Mouse (Mus musculus): ENCODE data around the gene Fxn.

The Fxn gene

DNA sequence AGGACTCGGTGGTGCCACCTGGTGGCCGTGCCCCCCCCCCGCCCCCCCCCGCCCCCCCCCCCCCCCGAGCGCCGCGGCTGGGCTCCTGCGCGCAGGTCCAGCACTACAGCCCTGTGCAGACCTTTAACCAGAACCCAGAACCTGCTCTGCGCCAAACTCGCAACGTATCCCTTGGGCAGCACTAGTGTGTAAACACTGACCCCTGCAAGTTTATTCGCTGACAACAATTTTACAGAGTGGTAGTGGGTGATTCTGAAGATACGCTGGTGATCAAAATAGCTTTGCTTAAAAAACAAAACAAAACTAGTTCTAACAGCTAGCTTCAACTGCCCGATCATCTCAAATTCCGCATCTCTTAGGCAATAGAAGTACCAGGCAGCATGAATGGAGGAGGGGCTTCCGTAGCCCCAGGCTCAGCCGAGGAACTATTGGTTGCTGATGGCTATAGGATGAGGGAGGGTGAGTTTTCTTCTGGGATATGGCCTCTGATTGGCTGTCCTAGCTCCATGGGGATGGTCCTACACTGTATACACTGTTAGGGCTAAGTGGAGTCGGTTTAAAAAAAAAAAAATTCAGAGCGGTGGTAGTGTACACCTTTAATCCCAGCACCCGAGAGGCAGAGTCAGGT lies at the start of gene Fxn:
Gene Fxn, minus strand, starts transcription at position 5 of the 628 bp plus-strand sequence.
- no peak for DNase-seq (ENCODE audit: low read depth, low spot score)

DNA sequence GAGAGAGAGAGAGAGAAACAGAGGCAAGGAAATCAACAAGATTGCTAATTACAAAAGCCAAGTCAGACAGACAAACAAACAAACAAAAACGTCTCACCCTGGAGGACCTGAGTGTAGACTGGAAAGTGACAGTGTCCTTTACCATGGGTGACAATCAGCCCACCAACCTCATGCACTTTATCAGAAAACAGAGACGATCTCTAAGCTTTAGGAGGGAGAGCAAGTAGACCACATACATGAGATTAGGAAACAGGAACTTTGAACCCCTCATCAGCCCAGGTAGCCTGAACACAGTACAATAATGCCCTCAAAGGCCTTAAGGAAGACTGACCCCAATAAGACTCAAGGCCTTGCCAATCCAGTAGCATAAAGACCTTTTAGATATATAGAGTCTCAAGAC lies 47.5 kb upstream of the Fxn start:
- DNase-seq (ENCODE audit: low read depth, low spot score) = no peak

DNA sequence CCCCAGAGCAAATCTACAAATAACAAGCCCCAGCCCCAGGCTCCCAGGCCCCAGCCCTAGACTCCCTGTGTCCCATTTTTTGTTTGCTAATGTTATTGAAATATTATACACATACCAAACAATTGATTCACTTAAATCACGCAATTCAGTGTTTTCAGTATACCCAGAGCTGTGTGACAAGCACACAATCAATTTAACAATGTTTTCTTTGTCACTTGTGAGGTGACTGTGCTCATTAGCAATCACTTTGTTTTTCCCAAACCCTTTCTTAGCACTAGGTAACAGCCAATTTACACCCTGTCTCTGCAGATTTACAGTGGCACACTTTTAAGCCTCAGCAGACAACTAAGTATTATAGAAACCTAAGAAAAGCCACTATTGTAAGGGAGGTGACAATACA lies 46.6 kb upstream of the Fxn start:
- no peak for DNase-seq (ENCODE audit: low read depth, low spot score)

DNA sequence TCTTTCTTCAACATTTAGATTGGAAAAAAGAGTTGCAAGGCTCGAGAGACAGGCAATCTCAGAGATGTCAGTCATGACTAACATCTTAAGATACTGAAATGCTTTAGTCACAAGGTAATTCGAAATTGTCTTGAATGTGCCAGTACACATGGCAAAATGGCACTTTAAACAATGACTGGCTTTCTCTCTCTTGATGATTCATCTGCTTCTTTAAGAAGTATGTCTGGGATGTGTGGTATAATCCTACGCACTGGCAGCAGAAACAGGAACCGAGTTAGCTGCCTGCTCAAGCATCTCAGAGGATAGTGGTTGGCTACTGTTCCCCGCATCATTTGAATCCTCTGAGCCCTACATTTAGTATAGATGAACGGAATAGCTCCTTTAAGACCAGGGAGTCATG lies 45.3 kb upstream of the Fxn start:
- no peak for DNase-seq (ENCODE audit: low read depth, low spot score)

GRCm38 (mm10) chr19:24323841-24324613 lies 43.6 kb upstream of the Fxn start:
- no peak for DNase-seq (ENCODE audit: low read depth, low spot score)

DNA sequence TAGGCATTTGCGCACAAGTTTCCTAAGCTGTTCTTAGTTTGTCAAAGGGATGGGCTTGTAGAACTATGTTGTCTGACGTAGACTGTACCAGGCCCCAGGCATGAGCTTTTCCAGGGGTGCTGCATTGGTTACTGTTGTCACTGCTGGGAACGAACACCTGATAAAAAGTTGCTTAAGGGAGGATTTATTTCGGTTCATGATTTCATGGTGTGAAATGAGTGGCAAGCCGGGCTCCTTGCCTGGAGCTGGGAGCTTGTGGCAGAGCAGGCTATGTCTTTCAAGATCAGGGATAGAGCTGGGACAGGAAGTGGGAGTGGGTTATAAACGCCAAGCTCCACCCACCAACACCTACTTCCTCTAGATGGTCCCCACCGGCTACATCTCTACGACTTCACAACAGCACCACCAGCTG lies 41.5 kb upstream of the Fxn start:
- DNase-seq (ENCODE audit: low read depth, low spot score) = no peak

DNA sequence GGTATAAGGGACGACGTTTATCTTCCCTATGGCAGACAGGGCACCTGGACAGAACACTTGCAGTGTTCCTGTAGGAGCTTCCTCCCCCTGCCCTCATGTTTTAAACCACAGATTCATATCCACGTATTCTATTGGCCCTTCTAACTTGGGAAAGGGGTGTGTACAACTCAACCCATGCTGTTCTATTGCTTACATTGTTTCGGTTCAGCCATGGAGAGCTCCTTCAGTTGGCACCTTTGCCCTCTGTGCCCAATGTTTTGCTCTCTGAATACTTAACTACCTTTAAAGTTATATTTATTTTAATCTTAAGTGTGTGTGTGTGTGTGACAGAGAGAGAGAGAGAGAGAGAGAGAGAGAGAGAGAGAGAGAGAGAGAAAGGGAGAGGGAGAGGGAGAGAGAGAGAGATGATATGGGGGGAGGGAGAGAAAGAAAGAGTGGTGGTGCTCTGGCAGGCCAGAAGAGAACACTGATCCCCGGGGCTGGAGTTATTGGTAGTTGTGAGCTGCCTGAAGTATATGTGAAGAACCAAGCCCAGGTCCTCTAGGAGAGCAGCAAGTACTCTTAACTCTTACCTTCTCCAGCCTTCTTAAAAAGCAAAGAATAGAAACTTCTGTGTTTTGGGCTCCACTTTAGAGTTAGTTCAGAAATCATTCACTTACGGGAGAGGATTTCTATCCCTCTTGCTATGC lies 41.0 kb upstream of the Fxn start:
- no peak for DNase-seq (ENCODE audit: low read depth, low spot score)

GRCm38 (mm10) chr19:24318172-24318571 lies 37.8 kb upstream of the Fxn start:
- DNase-seq (ENCODE audit: low read depth, low spot score) = no peak

DNA sequence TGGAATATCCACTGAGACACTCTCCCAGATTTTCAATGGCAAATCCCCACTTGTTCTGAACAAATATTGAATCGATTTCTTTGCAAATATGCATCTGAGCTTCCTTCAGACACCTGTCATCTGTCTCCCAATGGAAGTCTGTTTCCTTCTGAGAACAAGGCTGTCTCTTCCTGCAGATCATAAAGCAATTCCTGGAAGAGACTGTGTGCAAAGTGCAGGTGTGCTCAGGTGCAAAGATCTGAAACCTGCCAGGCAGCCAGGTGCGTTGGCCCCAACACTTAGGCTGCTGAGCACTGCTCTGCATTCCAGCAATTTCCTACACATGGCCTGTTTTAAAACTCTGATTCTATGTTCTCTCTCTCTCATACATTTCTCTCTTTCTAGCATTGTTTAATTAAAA lies 37.3 kb upstream of the Fxn start:
- no peak for DNase-seq (ENCODE audit: low read depth, low spot score)

DNA sequence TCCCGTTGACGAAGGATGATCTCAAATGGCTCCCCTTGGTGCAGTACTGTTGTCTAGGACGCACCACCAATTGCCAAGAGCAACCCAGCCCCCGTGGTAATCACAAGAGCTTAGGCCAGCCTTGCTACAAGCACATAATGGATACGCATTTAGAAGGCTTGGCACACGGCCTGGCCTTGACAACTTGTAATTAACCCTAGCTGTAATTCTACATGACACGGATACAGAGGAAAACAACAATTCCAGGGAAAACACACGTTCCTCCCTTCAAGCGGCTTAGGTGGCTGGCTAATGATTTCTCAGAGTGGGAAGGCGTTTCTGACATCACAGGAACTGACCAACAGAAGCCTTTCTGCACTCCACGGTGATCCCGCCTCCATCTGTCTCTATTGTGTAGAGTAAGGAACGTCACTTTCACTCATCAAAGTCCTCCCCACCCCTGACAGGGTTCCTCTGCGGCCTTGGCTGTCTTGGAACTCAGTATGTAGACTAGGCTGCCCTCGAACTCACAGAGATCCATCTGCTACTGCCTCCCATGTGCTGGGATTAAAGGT lies 36.7 kb upstream of the Fxn start:
- no peak for DNase-seq (ENCODE audit: low read depth, low spot score)

GRCm38 (mm10) chr19:24316060-24316725 lies 35.8 kb upstream of the Fxn start:
- DNase-seq (ENCODE audit: low read depth, low spot score) = no peak

- DNase-seq (ENCODE audit: low read depth, low spot score) = no peak
These were observed 34.8 kb upstream of the Fxn start for GRCm38 (mm10) chr19:24315234-24315633.

DNA sequence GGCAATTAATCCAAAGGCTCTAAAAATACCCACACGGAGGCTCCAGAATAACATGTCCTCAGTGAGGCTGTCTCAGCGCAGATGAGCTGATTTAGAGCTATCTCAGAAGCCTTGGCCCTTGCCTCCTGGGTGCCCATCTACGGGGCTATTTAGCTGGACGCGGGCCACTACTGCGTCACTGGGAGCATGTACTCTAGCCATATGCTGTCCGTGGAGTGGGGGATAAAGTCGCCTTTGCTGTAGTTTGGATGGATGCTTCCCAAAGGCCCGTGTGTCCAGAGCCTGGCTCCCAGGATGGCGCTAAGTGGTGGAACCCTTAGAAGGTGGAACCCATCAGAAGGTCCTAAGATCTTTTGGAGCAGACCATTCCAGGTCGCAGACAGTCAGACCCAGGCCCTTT lies 34.3 kb upstream of the Fxn start:
- DNase-seq (ENCODE audit: low read depth, low spot score) = no peak

DNA sequence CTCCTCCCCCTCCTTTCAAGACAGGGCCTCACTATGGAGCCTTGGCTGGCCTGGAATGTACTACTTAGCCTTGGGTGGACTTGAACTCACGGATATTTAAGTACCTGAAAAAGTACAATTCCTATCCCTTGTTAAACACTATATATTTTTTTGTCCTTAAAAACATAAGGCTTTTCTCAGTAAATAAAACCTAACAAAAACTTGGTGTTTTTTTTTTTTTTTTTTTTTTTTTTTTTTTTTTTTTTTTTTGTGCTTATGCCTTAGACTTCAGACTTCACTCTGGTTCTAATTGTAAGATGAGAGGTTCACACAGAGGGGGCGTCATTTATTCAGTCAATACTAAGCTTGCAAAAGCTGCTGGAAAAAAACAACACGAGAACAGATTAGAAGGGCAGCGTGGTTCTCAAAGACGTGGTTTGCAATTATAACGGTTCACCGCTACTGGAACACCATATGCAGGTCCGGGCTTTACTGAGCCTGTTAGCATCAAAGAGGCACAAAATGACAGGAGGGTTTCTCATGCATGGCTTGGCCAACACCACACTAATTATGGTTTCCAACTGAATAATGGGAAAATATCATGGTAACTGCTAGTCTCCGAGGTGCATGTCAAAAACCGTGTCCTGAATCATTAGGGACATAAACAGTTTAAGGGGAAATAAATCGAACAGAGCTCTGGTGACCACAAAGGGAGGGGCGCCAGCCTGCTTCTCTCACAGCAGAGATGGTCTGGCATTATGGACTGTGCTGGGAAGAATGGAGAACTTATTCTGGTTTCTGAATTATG lies 32.3 kb upstream of the Fxn start:
- no peak for DNase-seq (ENCODE audit: low read depth, low spot score)

- DNase-seq (ENCODE audit: low read depth, low spot score) = no peak
These were observed 31.6 kb upstream of the Fxn start for GRCm38 (mm10) chr19:24312046-24312445.

DNA sequence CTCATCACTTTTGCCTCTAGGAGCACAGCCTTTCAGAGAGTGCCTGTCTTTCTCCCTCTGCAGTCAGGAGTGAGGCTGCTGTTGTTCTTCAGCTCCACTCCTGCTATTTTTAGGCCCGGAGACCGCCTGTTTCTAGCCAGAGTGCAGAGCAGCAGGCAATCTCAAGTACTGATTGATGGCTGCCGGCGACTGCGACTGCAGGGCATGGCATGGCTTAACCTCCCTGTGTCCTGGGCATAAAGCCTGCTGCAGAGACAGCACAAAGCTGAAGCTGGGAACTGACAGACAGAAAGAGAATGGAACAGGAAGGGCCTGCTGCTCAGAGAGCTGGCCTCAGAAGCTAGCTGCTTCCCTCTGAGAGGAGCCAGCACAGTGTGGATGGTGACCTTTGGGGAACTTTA lies 27.9 kb upstream of the Fxn start:
- DNase-seq (ENCODE audit: low read depth, low spot score) = peak; percentile 51

DNA sequence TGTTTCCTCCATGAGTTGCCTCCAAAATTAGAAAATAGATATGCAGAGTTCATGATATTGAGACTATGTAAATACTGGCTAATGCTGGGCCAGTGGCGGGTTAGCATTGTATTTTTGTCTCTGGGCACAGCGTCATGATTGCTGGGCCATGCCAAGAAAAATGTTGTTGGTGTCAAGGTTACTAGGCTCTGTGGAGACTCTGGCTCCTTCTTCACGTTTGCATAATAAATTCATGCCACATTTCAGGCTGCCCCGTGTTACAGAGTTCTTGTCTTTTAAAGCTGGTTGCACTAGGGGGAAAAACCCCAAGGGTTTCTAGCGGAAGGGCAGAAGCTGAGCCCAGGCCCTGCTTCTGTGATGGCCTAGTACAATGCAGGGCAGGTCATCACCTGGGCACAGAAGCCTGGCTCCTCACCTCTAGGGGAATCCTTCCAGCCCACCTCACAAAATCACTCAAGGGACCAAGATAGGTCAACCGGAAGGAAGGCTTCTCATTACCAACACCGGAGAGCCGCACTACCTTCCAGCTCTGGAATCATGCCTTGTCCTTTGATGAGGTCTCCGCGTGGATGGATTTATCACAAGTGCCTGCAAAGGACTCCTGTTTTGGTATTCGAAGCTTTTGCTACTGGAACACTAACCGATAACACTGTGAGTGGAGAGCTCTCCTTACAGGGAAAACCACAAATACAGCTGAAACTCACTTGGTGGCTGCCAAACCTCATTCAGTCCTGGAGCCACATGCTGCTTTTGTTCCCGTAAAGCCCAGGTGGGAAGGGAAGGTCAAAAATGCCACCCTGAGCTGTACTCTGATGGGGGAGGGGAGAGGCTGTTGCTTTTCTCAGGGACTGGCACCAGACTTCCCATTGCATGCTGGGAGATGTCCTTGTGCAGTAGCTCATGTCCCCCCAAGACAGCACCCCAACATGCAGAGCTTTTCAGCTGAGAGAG lies 27.1 kb upstream of the Fxn start:
- no peak for DNase-seq (ENCODE audit: low read depth, low spot score)

DNA sequence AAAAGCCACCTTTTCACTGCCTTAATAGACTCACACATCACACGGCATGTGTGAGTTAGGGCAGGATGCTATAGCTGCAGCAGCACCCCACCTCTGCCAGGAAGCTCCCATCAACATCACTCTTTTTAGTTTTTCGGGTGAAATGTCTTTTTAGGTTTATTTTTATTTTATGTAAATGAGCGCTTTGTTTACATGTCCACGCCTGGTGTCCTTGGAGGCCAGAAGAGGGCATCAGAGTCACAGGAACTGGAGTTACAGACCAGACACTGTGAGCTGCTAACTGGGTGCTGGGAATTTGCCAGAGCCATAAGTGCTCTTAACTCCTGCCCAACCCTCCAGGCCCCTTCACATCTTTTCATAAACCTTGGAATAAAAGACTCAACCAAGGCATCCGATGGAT lies 25.9 kb upstream of the Fxn start:
- DNase-seq (ENCODE audit: low read depth, low spot score) = no peak

- DNase-seq (ENCODE audit: low read depth, low spot score) = no peak
These were observed 21.8 kb upstream of the Fxn start for GRCm38 (mm10) chr19:24302198-24302597.

- DNase-seq (ENCODE audit: low read depth, low spot score) = no peak
These were observed 21.4 kb upstream of the Fxn start for GRCm38 (mm10) chr19:24301768-24302148.

Measured in skeletal muscle tissue, adult 2 months (tissue).